In the genomic region with DNA sequence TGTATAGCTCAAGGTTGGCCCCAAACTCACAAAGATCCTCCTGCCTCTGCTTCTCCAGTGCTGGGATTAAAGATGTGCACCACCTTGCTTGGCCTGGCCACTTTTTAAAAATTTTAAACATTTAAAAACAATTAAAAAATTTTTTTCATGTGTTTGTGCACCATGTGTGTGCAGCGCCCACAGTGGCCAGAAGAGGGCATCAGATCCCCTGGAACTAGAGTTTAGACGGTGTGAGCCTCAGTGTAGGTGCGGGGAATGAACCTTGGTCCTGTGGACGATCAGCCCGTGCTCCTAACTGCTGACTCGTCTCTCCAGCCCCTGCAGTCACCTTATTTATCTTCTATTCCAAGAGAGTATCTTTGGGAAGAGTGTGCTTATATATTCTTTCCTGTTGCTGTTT, we compare ENCODE assay signal across 26 mouse cellular contexts. TPM values are rescaled to one million over a fixed set of nuclear protein-coding genes. Genes with fewer than 3 reads are reported as not detected.
DNase-seq lines count a peak whose midpoint lies in the region; TF ChIP-seq lines count a peak whose summit lies in the region.
"Had no signal": no experiment of that assay in that cellular context is flagged by ENCODE, and none has a peak within 500 bp of the region (broad histone marks: within the 10 kb centered on the region; RNA-seq: fewer than 3 reads in every experiment).

No protein-coding gene starts in this region.

- no peak for TF ChIP-seq POLR2A in heart, adult 2 months (IDR thresholded peaks at IDR 0.05; ENCODE audit: insufficient read depth, low read depth, low read length)
- no peak for TF ChIP-seq POLR2A in liver, adult 2 months (IDR thresholded peaks at IDR 0.05; ENCODE audit: extremely low read depth, insufficient read depth, low read length)
- no peak for TF ChIP-seq POLR2A in testis, adult 2 months (IDR thresholded peaks at IDR 0.05; ENCODE audit: control insufficient read depth, low read depth, low read length)
- TF ChIP-seq POLR2A in brain, embryonic 14.5 days (IDR thresholded peaks at IDR 0.05; ENCODE audit: borderline replicate concordance, extremely low read depth, insufficient read depth, insufficient read length, poor library complexity, severe bottlenecking): no peak

- H3K9ac ChIP-seq in heart, adult 2 months (ENCODE audit: low read depth, low read length): no peak overlapping the region
- H3K9ac ChIP-seq in liver, adult 2 months (ENCODE audit: low read depth, low read length): no peak overlapping the region
- H3K9ac ChIP-seq: heart, embryonic 13.5 days; hindbrain, embryonic 15.5 days; intestine, embryonic 15.5 days; kidney, embryonic 15.5 days; limb, embryonic 15.5 days; lung, embryonic 15.5 days had no signal

- H3K27ac ChIP-seq in heart, adult 2 months: no peak overlapping the region
- H3K27ac ChIP-seq in liver, adult 2 months (replicated peaks; ENCODE audit: insufficient read depth, low read depth, low read length): no peak overlapping the region
- H3K27ac ChIP-seq in testis, adult 2 months (ENCODE audit: control insufficient read depth, insufficient read depth, low read depth, low read length): no peak overlapping the region
- H3K27ac ChIP-seq: heart, embryonic 13.5 days; hindbrain, embryonic 15.5 days; intestine, embryonic 15.5 days; kidney, embryonic 15.5 days; limb, embryonic 15.5 days; lung, embryonic 15.5 days had no signal

- no peaks in the 10 kb centered on the region for H3K36me3 ChIP-seq in heart, adult 2 months (ENCODE audit: control insufficient read depth, insufficient read depth, low read length)
- H3K36me3 ChIP-seq in liver, adult 2 months (ENCODE audit: control insufficient read depth, insufficient read depth, low read length): no peaks in the 10 kb centered on the region
- H3K36me3 ChIP-seq in testis, adult 2 months (ENCODE audit: control insufficient read depth, insufficient read depth, low read length): no peaks in the 10 kb centered on the region
- H3K36me3 ChIP-seq: G1E; heart, embryonic 13.5 days; hindbrain, embryonic 15.5 days; intestine, embryonic 15.5 days; kidney, embryonic 15.5 days; lung, embryonic 15.5 days had no signal

- no peaks in the 10 kb centered on the region for H3K4me1 ChIP-seq in heart, adult 2 months (ENCODE audit: control insufficient read depth, insufficient read depth, low read length)
- peaks cover 3% of the 10 kb centered on the region; the same call in 1 of the 2 replicates for H3K4me1 ChIP-seq in liver, adult 2 months (ENCODE audit: control insufficient read depth, insufficient read depth, low read length)
- H3K4me1 ChIP-seq in testis, adult 2 months (ENCODE audit: control insufficient read depth, insufficient read depth, low read length): peaks cover 15% of the 10 kb centered on the region

- DNase-seq in heart, adult 2 months: no peak
- DNase-seq in heart, postnatal 36 days: no peak
- no peak for DNase-seq in liver, adult 2 months (ENCODE audit: extremely low read depth, low read depth, low spot score)
- no peak for DNase-seq in liver
- DNase-seq in testis, postnatal 14 days (ENCODE audit: low spot score): no peak
- DNase-seq in brain, embryonic 14.5 days (ENCODE audit: low read depth): no peak
- DNase-seq in kidney, adult 11 months: no peak
- DNase-seq: adrenal gland, postnatal 10 days; cerebellum, adult 8-10 months; cerebellum, postnatal 36 days; gastrocnemius, postnatal 25 days; heart, adult 18-20 months; heart, postnatal 4 days; left cerebral cortex, postnatal 4 days; right cerebral cortex, postnatal 25 days; spleen, adult 18-20 months; thymus, adult 18-20 months had no signal

- no peak for TF ChIP-seq EP300 in heart, adult 2 months (IDR thresholded peaks at IDR 0.05; ENCODE audit: insufficient read depth, low read depth, low read length)

- intact Hi-C loops in heart, adult 2 months (cut with DNase I): no loop called here
- intact Hi-C loops in heart, postnatal 36 days (cut with DNase I): loop anchor here (5.0 kb wide), 1 partner anchor 44 kb away; the partner anchor contains the start of gene Trappc3

- peak; percentile 24; the same call in 1 of the 2 replicates for TF ChIP-seq CTCF in heart, adult 2 months (IDR thresholded peaks at IDR 0.05)
- TF ChIP-seq CTCF in liver, adult 2 months (IDR thresholded peaks at IDR 0.05; ENCODE audit: low read depth, low read length): peak; percentile 15; the same call in 1 of the 2 replicates
- peak; percentile 53; the same call in 1 of the 2 replicates for TF ChIP-seq CTCF in testis, adult 2 months (IDR thresholded peaks at IDR 0.05; ENCODE audit: control insufficient read depth, insufficient read depth, insufficient replicate concordance, low read depth, low read length)
- peak; percentile 24; the same call in 1 of the 2 replicates for TF ChIP-seq CTCF in brain, embryonic 14.5 days (IDR thresholded peaks at IDR 0.05; ENCODE audit: borderline replicate concordance, extremely low read depth, insufficient read depth, insufficient read length)

- no peaks in the 10 kb centered on the region for H3K79me2 ChIP-seq in heart, adult 2 months (replicated peaks; ENCODE audit: control insufficient read depth, insufficient read depth, low read length)
- H3K79me2 ChIP-seq in liver, adult 2 months (ENCODE audit: control insufficient read depth, insufficient read depth, low read length): no peaks in the 10 kb centered on the region

- 88% methylated on average over 6 of the region's 6 CpGs for WGBS in heart, adult 2 months
- WGBS in liver, adult 2 months: 92% methylated on average over 6 of the region's 6 CpGs

- H3K27me3 ChIP-seq in heart, adult 2 months (ENCODE audit: control insufficient read depth, insufficient read depth, low read length): peaks cover 6% of the 10 kb centered on the region
- 0 out of 2 replicates have a peak, but pooled peaks cover 3% of the 10 kb centered on the region for H3K27me3 ChIP-seq in liver, adult 2 months (ENCODE audit: control insufficient read depth, insufficient read depth, low read length)
- H3K27me3 ChIP-seq in testis, adult 2 months (ENCODE audit: control insufficient read depth, insufficient read depth, low read length): no peaks in the 10 kb centered on the region

- no peak overlapping the region for H3K4me3 ChIP-seq in heart, adult 2 months
- no peak overlapping the region for H3K4me3 ChIP-seq in liver, adult 2 months (ENCODE audit: insufficient read depth, low read depth, low read length)
- no peak overlapping the region for H3K4me3 ChIP-seq in testis, adult 2 months (ENCODE audit: control insufficient read depth, low read depth, low read length)
- H3K4me3 ChIP-seq: heart, embryonic 13.5 days; hindbrain, embryonic 15.5 days; intestine, embryonic 15.5 days; kidney, embryonic 15.5 days; limb, embryonic 15.5 days; lung, embryonic 15.5 days had no signal

RNA-seq across cellular contexts. Expression of gene Adprhl2, which starts 15.4 kb away (rescaled TPM):
- 10 to 100 TPM; 12.9 to 13.0 TPM for total RNA-seq in heart, adult 2 months (2021)
- polyA plus RNA-seq in heart, adult 2 months (2012; rRNA removed): 14.7 and 16.0 TPM in 2 replicates
- 10 to 100 TPM; 12.2 TPM for total RNA-seq in heart, postnatal 36 days (2021)
- total RNA-seq in liver, adult 2 months (2014; rRNA removed): 12.1 and 13.2 TPM in 2 replicates
- 24.4 and 27.6 TPM in 2 replicates for polyA plus RNA-seq in liver, adult 2 months (2012; rRNA removed)
- polyA plus RNA-seq in testis, adult 2 months (2012; rRNA removed): 5.8 and 8.1 TPM in 2 replicates
- polyA plus RNA-seq in brain, embryonic 14.5 days (2012; rRNA removed): 67.8 and 81.6 TPM in 2 replicates

RNA-seq across cellular contexts. Expression of gene Tekt2, which starts 19.4 kb away (rescaled TPM):
- under 1 TPM; 0.37 to 0.39 TPM for total RNA-seq in heart, adult 2 months (2021)
- polyA plus RNA-seq in heart, adult 2 months (2012; rRNA removed): 1.5 and 1.9 TPM in 2 replicates
- under 1 TPM; 0.44 to 0.84 TPM for total RNA-seq in heart, postnatal 36 days (2021)
- total RNA-seq in liver, adult 2 months (2014; rRNA removed): 0.20 and 0.37 TPM in 2 replicates
- polyA plus RNA-seq in liver, adult 2 months (2012; rRNA removed): 0.20 and 0.43 TPM in 2 replicates
- polyA plus RNA-seq in testis, adult 2 months (2012; rRNA removed): 507 and 517 TPM in 2 replicates
- 14.8 and 21.6 TPM in 2 replicates for polyA plus RNA-seq in brain, embryonic 14.5 days (2012; rRNA removed)
- polyA plus RNA-seq: CD4-positive, CD25-positive, alpha-beta regulatory T cell, adult 4 months; G1E had no signal

RNA-seq across cellular contexts. Expression of gene Col8a2, which starts 19.5 kb away (rescaled TPM):
- under 1 TPM; 0.57 to 0.66 TPM for total RNA-seq in heart, adult 2 months (2021)
- polyA plus RNA-seq in heart, adult 2 months (2012; rRNA removed): 0.45 and 0.91 TPM in 2 replicates
- total RNA-seq in heart, postnatal 36 days (2021): under 1 TPM; 0.61 to 0.62 TPM
- total RNA-seq in liver, adult 2 months (2014; rRNA removed): 0.07 and 0.09 TPM in 2 replicates
- polyA plus RNA-seq in liver, adult 2 months (2012; rRNA removed): 0.10 and 0.17 TPM in 2 replicates
- polyA plus RNA-seq in testis, adult 2 months (2012; rRNA removed): 0.42 and 0.48 TPM in 2 replicates
- 1.5 and 6.4 TPM in 2 replicates for polyA plus RNA-seq in brain, embryonic 14.5 days (2012; rRNA removed)
- polyA plus RNA-seq: CD4-positive, CD25-positive, alpha-beta regulatory T cell, adult 4 months; G1E had no signal

RNA-seq across cellular contexts. Expression of gene Trappc3, which starts 43.9 kb away (rescaled TPM):
- total RNA-seq in heart, adult 2 months (2021): 10 to 100 TPM; 46.3 to 49.5 TPM
- polyA plus RNA-seq in heart, adult 2 months (2012; rRNA removed): 41.0 and 65.9 TPM in 2 replicates
- total RNA-seq in heart, postnatal 36 days (2021): 10 to 100 TPM; 45.9 to 46.3 TPM
- total RNA-seq in liver, adult 2 months (2014; rRNA removed): 38.2 and 45.8 TPM in 2 replicates
- polyA plus RNA-seq in liver, adult 2 months (2012; rRNA removed): 24.1 and 30.6 TPM in 2 replicates
- polyA plus RNA-seq in testis, adult 2 months (2012; rRNA removed): 20.1 and 20.5 TPM in 2 replicates
- 123 and 136 TPM in 2 replicates for polyA plus RNA-seq in brain, embryonic 14.5 days (2012; rRNA removed)

RNA-seq across cellular contexts. Expression of gene Map7d1, which starts 49.9 kb away (rescaled TPM):
- total RNA-seq in heart, adult 2 months (2021): 100 to 1,000 TPM; 253 to 267 TPM
- polyA plus RNA-seq in heart, adult 2 months (2012; rRNA removed): 149 and 161 TPM in 2 replicates
- total RNA-seq in heart, postnatal 36 days (2021): 100 to 1,000 TPM; 248 to 259 TPM
- total RNA-seq in liver, adult 2 months (2014; rRNA removed): 7.5 and 8.2 TPM in 2 replicates
- 18.5 and 19.1 TPM in 2 replicates for polyA plus RNA-seq in liver, adult 2 months (2012; rRNA removed)
- 6.0 and 7.5 TPM in 2 replicates for polyA plus RNA-seq in testis, adult 2 months (2012; rRNA removed)
- 182 and 209 TPM in 2 replicates for polyA plus RNA-seq in brain, embryonic 14.5 days (2012; rRNA removed)

Comparison
In these comparisons a context has a peak if more than half of its experiments do, and no peak if none do; other contexts are left out.
1. RNA of gene Tekt2, which starts 19.4 kb away (polyA plus RNA-seq): 507 to 517 TPM in testis, adult 2 months; 14.8 to 21.6 TPM in brain, embryonic 14.5 days, 1.5 to 1.9 TPM in heart, adult 2 months and 0.20 to 0.43 TPM in liver, adult 2 months; every median in the first group is over 10 times any median in the second.
2. Peak in every context shown above with its lines, with median percentiles within 50 percentile points of each other: CTCF ChIP-seq.